Mouse (Mus musculus) C2C12 (cell line): ENCODE results near the gene Irx3. TPM values are rescaled to one million over a fixed set of nuclear protein-coding genes. Genes with fewer than 3 reads are reported as not detected.

Source experiments
- H3K27me3 ChIP-seq: one replicate; pipeline ENCODE4 v1.6.1; 2011; ENCODE audit not compliant: control insufficient read depth, insufficient read depth, insufficient read length
- H3K36me3 ChIP-seq: one replicate; pipeline ENCODE4 v1.6.1; 2011; ENCODE audit not compliant: control insufficient read depth, insufficient read depth
- H3K4me3 ChIP-seq: one replicate; pipeline ENCODE4 v1.5.1; 2011; ENCODE audit warnings: mild to moderate bottlenecking, control low read depth; ENCODE audit not compliant: poor library complexity, insufficient read depth, severe bottlenecking
- H3K79me2 ChIP-seq: one replicate; pipeline ENCODE4 v1.6.1; 2011; ENCODE audit not compliant: control insufficient read depth, insufficient read depth
- H3K79me3 ChIP-seq: one replicate; pipeline ENCODE4 v1.6.1; 2011; ENCODE audit warnings: low read depth, control low read depth
- H3ac ChIP-seq: one replicate; pipeline ENCODE3; 2011; ENCODE audit warnings: low read depth; ENCODE audit not compliant: control insufficient read depth, insufficient read length
- CEBPB ChIP-seq: IDR thresholded peaks from one replicate; pipeline ENCODE4 v1.6.1; 2011; ENCODE audit warnings: low read depth, mild to moderate bottlenecking, control low read depth, moderate library complexity
- CTCF ChIP-seq: IDR thresholded peaks from one replicate; pipeline ENCODE4 v1.5.1; 2011; ENCODE audit not compliant: control insufficient read depth, insufficient read depth, insufficient read length
- FOSL1 ChIP-seq: IDR thresholded peaks from one replicate; pipeline ENCODE4 v1.8.0; 2011; ENCODE audit warnings: mild to moderate bottlenecking, low read length; ENCODE audit not compliant: poor library complexity, insufficient read depth, severe bottlenecking
- MAX ChIP-seq: IDR thresholded peaks from one replicate; pipeline ENCODE4 v1.6.1; 2011; ENCODE audit warnings: mild to moderate bottlenecking, control low read depth
- MYOD1 ChIP-seq: IDR thresholded peaks from one replicate; pipeline ENCODE4 v1.6.1; 2011; ENCODE audit warnings: low read depth; ENCODE audit not compliant: control insufficient read depth, insufficient read length
- MYOG ChIP-seq: IDR thresholded peaks from one replicate; pipeline ENCODE4 v1.6.1; 2011; ENCODE audit not compliant: control insufficient read depth, insufficient read length; ENCODE audit errors: extremely low read depth
- USF1 ChIP-seq: IDR thresholded peaks from one replicate; pipeline ENCODE4 v1.6.1; 2011; ENCODE audit warnings: low read depth, mild to moderate bottlenecking, control low read depth, moderate library complexity
- polyA plus RNA-seq: library from polyadenylated mRNA; unstranded; fragments of >200 nt; fragmentation: generic; extraction: Trizol; gene quantifications from one replicate; pipeline ENCODE4 v1.2.1, GENCODE M21; 2012; ENCODE audit warnings: missing spikeins

The Irx3 gene
- polyA plus RNA-seq, 1 experiment: 8.8 TPM

DNA sequence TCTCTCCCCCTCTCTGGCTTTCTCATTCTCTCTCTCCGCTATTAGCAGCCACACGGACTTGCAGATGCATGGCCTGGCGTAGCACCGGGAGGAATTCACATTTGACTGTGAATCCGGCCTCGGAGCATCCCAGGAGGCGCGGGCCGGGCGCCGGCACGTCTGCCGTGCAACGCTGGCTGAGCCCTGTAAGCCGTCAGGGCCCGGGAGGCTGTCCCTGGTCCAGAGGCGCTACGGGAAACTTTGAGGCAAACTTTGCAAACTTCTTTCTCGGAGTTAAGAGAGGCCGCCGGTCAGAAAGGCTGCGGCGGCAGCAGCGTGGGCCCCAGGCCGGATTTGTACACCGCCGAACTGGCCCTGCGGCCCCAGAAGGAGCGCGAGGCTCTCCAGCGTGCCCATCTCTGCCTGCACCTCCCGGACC lies 3.4 kb upstream of the Irx3 start:
- Histone ChIP-seq H3K36me3 (no peaks in the 10 kb centered on the region), H3K79me3 (no peaks in the 10 kb centered on the region), H3K79me2 (no peaks in the 10 kb centered on the region), H3K27me3 (no peaks in the 10 kb centered on the region), H3K4me3 (no peak overlapping the region), H3ac (no peak overlapping the region)
- TF ChIP-seq CEBPB (no peak), FOSL1 (no peak), MYOG (no peak)

DNA sequence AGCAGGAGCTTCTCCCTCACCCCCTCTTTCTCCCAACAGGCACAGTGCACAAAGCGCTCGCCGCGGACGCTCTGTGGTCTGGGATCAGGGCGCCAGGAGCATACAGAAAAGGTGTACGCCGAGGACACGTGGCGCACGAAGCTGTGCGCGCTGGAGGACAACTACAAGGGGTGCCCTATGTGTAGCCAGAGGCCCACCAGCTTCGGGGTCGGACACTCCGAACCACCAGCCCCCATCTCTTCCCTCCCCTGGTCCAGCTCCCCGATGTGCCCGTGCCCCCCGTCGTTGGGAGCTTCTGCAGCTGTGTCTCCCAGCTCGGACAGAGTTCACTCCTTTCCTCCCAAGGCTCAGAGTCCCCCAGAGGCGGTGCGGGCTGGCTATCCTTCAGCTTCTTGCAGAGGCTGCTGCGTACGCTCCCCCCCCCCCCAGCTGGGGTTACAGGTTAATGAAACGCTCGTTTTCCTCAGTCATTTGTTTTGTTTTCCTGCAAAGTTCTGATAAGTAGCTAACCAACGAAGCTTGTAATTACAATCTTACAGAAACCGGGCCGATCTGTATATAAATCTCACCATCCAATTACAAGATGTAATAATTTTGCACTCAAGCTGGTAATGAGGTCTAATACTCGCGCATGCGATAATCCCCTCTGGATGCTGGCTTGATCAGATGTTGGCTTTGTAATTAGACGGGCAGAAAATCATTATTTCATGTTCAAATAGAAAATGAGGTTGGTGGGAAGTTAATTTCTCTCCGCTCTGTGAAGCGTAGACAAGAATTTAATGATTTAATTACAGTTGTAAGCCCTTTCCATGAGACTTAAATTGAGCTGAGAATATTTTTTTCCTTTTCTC lies 2.8 kb upstream of the Irx3 start:
- Histone ChIP-seq H3K36me3 (no peaks in the 10 kb centered on the region), H3ac (no peak overlapping the region), H3K79me2 (no peaks in the 10 kb centered on the region), H3K79me3 (no peaks in the 10 kb centered on the region), H3K27me3 (no peaks in the 10 kb centered on the region), H3K4me3 (no peak overlapping the region)
- TF ChIP-seq FOSL1 (no peak), CEBPB (no peak), MYOD1 (no peak), MAX (no peak), MYOG (no peak), CTCF (no peak)

DNA sequence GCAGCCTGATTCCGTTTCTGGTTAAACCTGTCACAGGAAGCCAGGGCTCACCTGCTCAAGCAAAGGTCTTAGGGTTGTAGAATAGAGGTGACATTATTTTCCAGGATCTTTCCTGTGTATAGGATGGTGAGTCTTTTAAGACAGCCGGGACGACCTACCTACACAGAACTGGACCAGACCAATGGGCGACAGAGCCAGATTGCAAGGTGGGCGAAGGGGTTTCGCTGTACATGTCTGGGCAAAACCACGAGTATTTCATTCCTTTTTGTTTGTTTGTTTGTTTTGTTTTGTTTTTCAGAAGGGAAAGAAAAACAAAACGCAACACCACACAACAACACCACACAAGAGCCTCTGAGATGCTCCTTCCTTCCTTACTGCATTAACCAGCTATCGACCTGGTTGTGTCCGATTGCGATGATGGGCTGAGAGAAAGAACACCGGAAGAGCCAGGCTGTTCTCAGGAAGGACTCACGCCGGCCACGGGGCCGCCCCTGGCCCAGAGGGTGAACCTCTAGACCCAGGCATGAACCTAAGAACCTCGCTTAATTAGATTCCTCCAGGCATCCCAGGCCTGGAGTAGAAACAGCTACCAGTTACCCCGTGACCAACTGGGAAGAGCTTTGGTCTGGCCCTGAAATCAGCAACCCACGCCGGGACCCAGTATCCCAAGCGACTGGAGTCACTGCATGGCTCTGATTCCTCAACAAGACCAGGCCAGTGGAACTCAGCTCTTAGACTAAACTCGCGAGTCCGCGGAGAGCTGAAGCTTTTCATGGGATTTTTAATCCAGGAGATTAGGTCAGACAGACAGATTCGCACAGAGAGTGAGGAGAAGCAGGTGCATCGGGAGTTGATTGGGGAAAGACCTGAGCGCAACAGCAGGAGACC lies 1.9 kb upstream of the Irx3 start:
- Histone ChIP-seq H3ac (no peak overlapping the region), H3K79me2 (no peaks in the 10 kb centered on the region), H3K36me3 (no peaks in the 10 kb centered on the region), H3K79me3 (no peaks in the 10 kb centered on the region), H3K27me3 (no peaks in the 10 kb centered on the region), H3K4me3 (no peak overlapping the region)
- TF ChIP-seq MYOD1 (no peak), FOSL1 (no peak), CEBPB (no peak)

DNA sequence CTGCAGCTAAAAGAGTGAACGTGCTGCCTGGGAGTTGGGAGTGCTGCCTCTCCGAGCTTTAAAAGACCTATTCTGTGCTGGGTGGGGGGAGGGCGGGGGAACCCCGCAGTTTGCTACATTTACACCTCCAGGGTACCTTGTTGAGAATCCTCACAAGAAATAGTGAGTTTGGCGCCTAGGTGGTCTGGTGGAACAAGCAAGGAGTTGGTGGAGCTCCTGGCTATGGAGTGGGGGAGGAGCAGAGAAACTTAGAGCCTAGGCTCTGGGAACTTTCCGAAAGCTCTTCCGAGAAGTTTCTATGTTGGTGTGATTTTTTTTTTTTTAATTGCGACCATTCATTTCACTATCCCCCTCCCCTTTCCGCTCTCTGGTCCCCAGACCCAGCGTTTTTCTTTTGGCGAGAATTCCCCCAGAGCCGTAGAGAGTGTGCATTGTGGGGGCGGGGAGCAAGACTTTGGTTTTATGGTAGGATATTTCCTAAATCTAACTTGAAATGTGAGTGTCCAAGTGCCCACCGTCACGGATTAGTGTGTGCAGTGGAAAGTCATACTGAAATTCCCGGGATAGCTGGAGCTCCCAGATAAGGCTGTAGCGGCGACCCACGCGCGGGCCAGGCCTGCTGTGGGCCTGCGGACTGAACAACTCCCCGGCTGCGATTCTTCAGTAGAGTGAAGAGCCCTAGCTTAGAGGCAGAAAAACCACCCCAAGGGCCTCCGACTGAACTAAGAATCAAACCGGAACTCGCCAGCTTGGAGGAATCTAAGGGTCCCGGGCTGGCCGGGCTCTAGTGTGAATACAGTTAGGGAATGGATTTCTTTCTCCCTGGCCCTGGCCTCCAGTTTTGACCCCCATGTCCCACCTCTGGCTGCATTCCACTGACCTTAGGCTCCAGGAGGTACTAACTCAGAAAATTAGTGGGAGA lies 795 bp upstream of the Irx3 start:
- Histone ChIP-seq H3ac (no peak overlapping the region), H3K79me2 (no peaks in the 10 kb centered on the region), H3K36me3 (no peaks in the 10 kb centered on the region), H3K79me3 (no peaks in the 10 kb centered on the region), H3K4me3 (peak overlapping the region; percentile 36), H3K27me3 (no peaks in the 10 kb centered on the region)
- TF ChIP-seq CEBPB (no peak), USF1 (no peak), FOSL1 (no peak), MYOD1 (no peak), MYOG (no peak), CTCF (no peak), MAX (no peak)

DNA sequence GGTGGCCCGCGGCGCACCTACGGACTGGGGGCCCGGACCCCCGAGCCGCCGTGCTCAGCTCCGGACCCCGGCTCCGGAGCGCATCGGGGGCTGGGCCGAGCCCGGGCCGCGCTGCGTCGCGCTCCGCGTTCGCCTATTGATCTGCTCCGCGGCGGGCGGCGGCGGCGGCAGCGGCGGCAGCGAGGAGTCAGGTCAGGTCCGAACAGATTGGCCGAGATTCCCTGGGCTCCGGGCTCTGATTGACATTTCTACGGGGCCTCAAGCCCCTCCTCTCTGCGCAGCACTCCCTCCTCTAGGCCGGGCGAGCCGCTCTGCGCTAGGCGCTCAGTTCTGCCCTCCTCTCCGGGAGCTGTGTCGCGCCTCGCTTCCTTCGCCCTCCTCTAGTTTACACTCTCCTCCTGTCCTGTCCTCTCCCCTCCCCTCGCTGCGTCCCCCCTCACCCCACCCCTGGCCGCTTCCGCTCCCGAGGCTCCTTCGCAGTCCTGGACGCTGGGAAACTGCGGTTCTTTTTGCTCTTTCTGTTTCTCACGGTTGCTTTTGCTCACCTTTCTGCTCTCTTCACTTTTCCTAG lies 541 bp downstream of the Irx3 start:
- Histone ChIP-seq H3K79me3 (no peaks in the 10 kb centered on the region), H3K36me3 (no peaks in the 10 kb centered on the region), H3K79me2 (no peaks in the 10 kb centered on the region), H3K4me3 (peak overlapping the region; percentile 36), H3K27me3 (no peaks in the 10 kb centered on the region), H3ac (peak overlapping the region; percentile 67)
- no peak for TF ChIP-seq CTCF
- TF ChIP-seq USF1: no peak
- TF ChIP-seq MYOD1: no peak
- TF ChIP-seq CEBPB: no peak
- no peak for TF ChIP-seq MYOG
- no peak for TF ChIP-seq FOSL1
- TF ChIP-seq MAX: no peak
